ENCODE assay signal across 8 mouse cellular contexts in genomic region chr1:133745078-133745495, GRCm38 (mm10). TPM values are rescaled to one million over a fixed set of nuclear protein-coding genes. Genes with fewer than 3 reads are reported as not detected.
A peak's percentile ranks its signal among the peaks of the same experiment; 100 is the strongest.
DNase-seq lines count a peak whose midpoint lies in the region; ATAC-seq and TF ChIP-seq lines count a peak whose summit lies in the region.

No protein-coding gene starts in this region.

- ATAC-seq in intestine, embryonic 16.5 days: peak; percentile 66
- peak; percentile 59; the same call in 1 of the 2 replicates for ATAC-seq in stomach, embryonic 15.5 days (ENCODE audit: insufficient read depth, low FRiP score, low read depth)

- H3K36me3 ChIP-seq in intestine, embryonic 16.5 days (ENCODE audit: control insufficient read depth, insufficient read depth, low read length): no peaks in the 10 kb centered on the region
- no peaks in the 10 kb centered on the region for H3K36me3 ChIP-seq in stomach, embryonic 15.5 days

- H3K4me2 ChIP-seq in intestine, embryonic 16.5 days (ENCODE audit: low read depth, low read length): no peak overlapping the region
- peak overlapping the region; percentile 19; the same call in 1 of the 2 replicates for H3K4me2 ChIP-seq in stomach, embryonic 15.5 days

- intact Hi-C loops in gastrocnemius, adult 2 months (cut with DNase I): no loop called here
- intact Hi-C loops in gastrocnemius, postnatal 36 days (cut with DNase I): no loop called here

- H3K9ac ChIP-seq in intestine, embryonic 16.5 days (ENCODE audit: low read depth, low read length): peak overlapping the region; percentile 2
- no peak overlapping the region for H3K9ac ChIP-seq in stomach, embryonic 15.5 days

- no peak for TF ChIP-seq CTCF in gastrocnemius, adult 2 months (IDR thresholded peaks at IDR 0.05)

- DNase-seq in gastrocnemius, adult 2 months: peak; percentile 30
- DNase-seq in gastrocnemius, postnatal 36 days: no peak
- peak; percentile 16 for DNase-seq in ovary, postnatal 36 days (ENCODE audit: low spot score)
- no peak for DNase-seq in ovary, postnatal 14 days (ENCODE audit: low spot score)
- no peak for DNase-seq in natural killer cell, adult 2 months (ENCODE audit: low spot score in 2 of 2)
- DNase-seq in urinary bladder, postnatal 4 days (ENCODE audit: low spot score in 2 of 2): no peak

- 49% methylated on average over 9 of the region's 9 CpGs for WGBS in intestine, embryonic 16.5 days
- WGBS in stomach, embryonic 15.5 days: 38% methylated on average over 9 of the region's 9 CpGs

- H3K4me3 ChIP-seq in gastrocnemius, adult 2 months: peak overlapping the region; percentile 33
- no peak overlapping the region for H3K4me3 ChIP-seq in intestine, embryonic 16.5 days (ENCODE audit: low read length)
- H3K4me3 ChIP-seq in stomach, embryonic 15.5 days (replicated peaks): no peak overlapping the region

- H3K27me3 ChIP-seq in intestine, embryonic 16.5 days (replicated peaks; ENCODE audit: control insufficient read depth, insufficient read depth, low read length): no peaks in the 10 kb centered on the region
- no peaks in the 10 kb centered on the region for H3K27me3 ChIP-seq in stomach, embryonic 15.5 days (replicated peaks)

- H3K27ac ChIP-seq in gastrocnemius, adult 2 months: peak overlapping the region; percentile 76
- peak overlapping the region; percentile 73 for H3K27ac ChIP-seq in intestine, embryonic 16.5 days (ENCODE audit: low read length)
- peak overlapping the region; percentile 90 for H3K27ac ChIP-seq in stomach, embryonic 15.5 days

- H3K4me1 ChIP-seq in intestine, embryonic 16.5 days (ENCODE audit: control insufficient read depth, insufficient read depth, low read length): peaks cover 25% of the 10 kb centered on the region
- H3K4me1 ChIP-seq in stomach, embryonic 15.5 days: peaks cover 47% of the 10 kb centered on the region

- H3K9me3 ChIP-seq in intestine, embryonic 16.5 days (ENCODE audit: control insufficient read depth, low read length): no peaks in the 10 kb centered on the region
- no peaks in the 10 kb centered on the region for H3K9me3 ChIP-seq in stomach, embryonic 15.5 days

RNA-seq across cellular contexts. Expression of gene Lax1, which starts 55.2 kb away (rescaled TPM):
- not detected for total RNA-seq in gastrocnemius, adult 2 months (2021)
- not detected for total RNA-seq in gastrocnemius, postnatal 36 days (2021)
- 0.44 and 0.66 TPM in 2 replicates for polyA plus RNA-seq in intestine, embryonic 16.5 days (2015; fragmentation: Nextera tagmentation; extraction: Ambion mirVana)
- polyA plus RNA-seq in stomach, embryonic 15.5 days (2015; fragmentation: Nextera tagmentation; extraction: Ambion mirVana): 0.58 and 0.66 TPM in 2 replicates

RNA-seq across cellular contexts. Expression of gene Atp2b4, which starts 55.8 kb away (rescaled TPM):
- 10 to 100 TPM in 1 of 2 experiments, 1 to 10 TPM in 1; 9.0 to 12.0 TPM for total RNA-seq in gastrocnemius, adult 2 months (2021)
- total RNA-seq in gastrocnemius, postnatal 36 days (2021): 10 to 100 TPM in 1 of 2 experiments, 1 to 10 TPM in 1; 8.6 to 12.9 TPM
- 14.8 and 14.9 TPM in 2 replicates for polyA plus RNA-seq in intestine, embryonic 16.5 days (2015; fragmentation: Nextera tagmentation; extraction: Ambion mirVana)
- polyA plus RNA-seq in stomach, embryonic 15.5 days (2015; fragmentation: Nextera tagmentation; extraction: Ambion mirVana): 21.5 and 22.0 TPM in 2 replicates

Comparison
In these comparisons a context has a peak if more than half of its experiments do, and no peak if none do; other contexts are left out.
1. DNase-seq: peak in gastrocnemius, adult 2 months (single experiment) and ovary, postnatal 36 days (single experiment); none in gastrocnemius, postnatal 36 days (0 of 2), ovary, postnatal 14 days (single experiment), natural killer cell, adult 2 months (0 of 2) and urinary bladder, postnatal 4 days (0 of 2).
2. Peak in every context shown above with its lines, with median percentiles within 50 percentile points of each other: H3K27ac ChIP-seq.